Mouse (Mus musculus): ENCODE measurements at regions not wholly inside any gene's neighbourhood (a gene's known extent, or its start where the extent isn't known, plus 50 kb on each side); places are given as distances from the start of the nearest gene placed in this dataset.

GRCm38 (mm10) chr9:63836036-63836435 is 78.2 kb upstream of the Smad3 start:
- TF ChIP-seq CTCF (IDR thresholded peaks at IDR 0.05; ENCODE audit: low read depth) (no peak), EP300 (IDR thresholded peaks at IDR 0.05; ENCODE audit: low read depth) (no peak)
